Mouse (Mus musculus): ENCODE measurements around the gene Zranb3.

The Zranb3 gene

GRCm38 (mm10) chr1:127945696-127946575 is 156.9 kb downstream of the Zranb3 start:
- peak in 1 of 2 experiments; percentile 42 for DNase-seq (ENCODE audit: low spot score in 2 of 2)

- DNase-seq (ENCODE audit: low spot score in 2 of 2): no peak
These were observed 159.3 kb downstream of the Zranb3 start for GRCm38 (mm10) chr1:127943516-127943915.

- DNase-seq (ENCODE audit: low spot score in 2 of 2): no peak
These were observed 160.6 kb downstream of the Zranb3 start for GRCm38 (mm10) chr1:127942231-127942630.

GRCm38 (mm10) chr1:127937277-127937676 is 165.6 kb downstream of the Zranb3 start:
- no peak for DNase-seq (ENCODE audit: low spot score in 2 of 2)

- peak in 1 of 2 experiments; percentile 72 for DNase-seq (ENCODE audit: low spot score in 2 of 2)
These were observed 168.5 kb downstream of the Zranb3 start for GRCm38 (mm10) chr1:127934322-127934721.

GRCm38 (mm10) chr1:127933405-127933804 is 169.4 kb downstream of the Zranb3 start:
- no peak for DNase-seq (ENCODE audit: low spot score in 2 of 2)

- DNase-seq (ENCODE audit: low spot score in 2 of 2): no peak
These were observed 187.0 kb downstream of the Zranb3 start for GRCm38 (mm10) chr1:127915802-127916201.

GRCm38 (mm10) chr1:127915316-127915715 is 187.5 kb downstream of the Zranb3 start:
- no peak for DNase-seq (ENCODE audit: low spot score in 2 of 2)

- no peak for DNase-seq (ENCODE audit: low spot score in 2 of 2)
These were observed 189.7 kb downstream of the Zranb3 start for GRCm38 (mm10) chr1:127913116-127913515.

- no peak for DNase-seq (ENCODE audit: low spot score in 2 of 2)
These were observed 198.0 kb downstream of the Zranb3 start for GRCm38 (mm10) chr1:127904774-127905385.
